Mouse (Mus musculus) liver, postnatal 0 days (tissue): Measurements from ENCODE around the gene Mapkbp1.

ENCODE experiments used
- CTCF ChIP-seq: sonication (generic); IDR thresholded peaks from 2 replicates; pipeline ENCODE4 v1.5.1; 2016; ENCODE audit warnings: antibody characterized with exemption, low read depth
- EP300 ChIP-seq: IDR thresholded peaks from 2 replicates; pipeline ENCODE4 v1.6.1; 2016; ENCODE audit warnings: antibody characterized with exemption, low read depth, mild to moderate bottlenecking

DNA sequence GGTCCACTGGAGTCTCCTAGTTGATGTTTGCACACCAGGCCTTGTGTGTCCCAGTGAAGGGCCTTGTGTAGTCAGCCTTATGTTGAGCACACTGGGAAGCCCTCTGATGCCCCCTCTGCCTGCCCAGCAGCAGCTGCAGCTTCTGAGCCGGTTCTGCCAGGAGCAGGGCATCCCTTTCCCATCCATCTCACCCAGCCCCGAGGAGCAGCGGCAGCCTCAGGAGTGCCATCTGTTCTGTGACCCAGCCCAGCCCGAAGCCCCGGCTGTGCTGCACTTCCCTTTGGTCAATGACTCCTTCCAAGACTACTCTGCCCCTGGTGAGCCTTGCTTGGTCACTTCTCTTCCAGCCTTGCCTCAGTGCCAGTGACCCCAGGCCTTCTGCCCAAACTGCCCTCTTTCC, 68.5 kb downstream of the Mapkbp1 start:
- TF ChIP-seq EP300: no peak
- no peak for TF ChIP-seq CTCF
